9 mouse cellular contexts compared by ENCODE assay signal in genomic region chr1:157506522-157506921, GRCm38 (mm10). TPM values are rescaled to one million over a fixed set of nuclear protein-coding genes. Genes with fewer than 3 reads are reported as not detected.
DNase-seq lines count a peak whose midpoint lies in the region; ATAC-seq lines count a peak whose summit lies in the region.
"Had no signal": no experiment of that assay in that cellular context is flagged by ENCODE, and none has a peak within 500 bp of the region (broad histone marks: within the 10 kb centered on the region; RNA-seq: fewer than 3 reads in every experiment).

TSS of gene Sec16b (plus strand) at chr1:157506728.

- 0 out of 2 replicates have a peak, but pooled peaks cover 7% of the 10 kb centered on the region for H3K4me1 ChIP-seq in hindbrain, embryonic 14.5 days (replicated peaks; ENCODE audit: control insufficient read depth, insufficient read depth, low read length)
- peaks cover 16% of the 10 kb centered on the region; the same call in 1 of the 2 replicates for H3K4me1 ChIP-seq in hindbrain, embryonic 12.5 days
- H3K4me1 ChIP-seq in limb, embryonic 12.5 days (replicated peaks): peaks cover 8% of the 10 kb centered on the region
- no peaks in the 10 kb centered on the region for H3K4me1 ChIP-seq in midbrain, embryonic 15.5 days

- no peaks in the 10 kb centered on the region for H3K27me3 ChIP-seq in hindbrain, embryonic 14.5 days (ENCODE audit: control insufficient read depth, insufficient read depth, low read length)
- no peaks in the 10 kb centered on the region for H3K27me3 ChIP-seq in hindbrain, embryonic 12.5 days
- no peaks in the 10 kb centered on the region for H3K27me3 ChIP-seq in limb, embryonic 12.5 days
- H3K27me3 ChIP-seq in midbrain, embryonic 15.5 days (replicated peaks): no peaks in the 10 kb centered on the region

- H3K4me2 ChIP-seq in hindbrain, embryonic 14.5 days (replicated peaks): no peak within 1 kb of the TSS
- H3K4me2 ChIP-seq in hindbrain, embryonic 12.5 days (replicated peaks): no peak within 1 kb of the TSS
- H3K4me2 ChIP-seq in limb, embryonic 12.5 days: peak within 1 kb of the TSS; percentile 24
- no peak within 1 kb of the TSS for H3K4me2 ChIP-seq in midbrain, embryonic 15.5 days

- no peaks in the 10 kb centered on the region for H3K9me3 ChIP-seq in hindbrain, embryonic 14.5 days (ENCODE audit: control insufficient read depth, low read length)
- no peaks in the 10 kb centered on the region for H3K9me3 ChIP-seq in hindbrain, embryonic 12.5 days (replicated peaks)
- no peaks in the 10 kb centered on the region for H3K9me3 ChIP-seq in limb, embryonic 12.5 days
- H3K9me3 ChIP-seq in midbrain, embryonic 15.5 days: no peaks in the 10 kb centered on the region

- 17% methylated on average over 5 of the region's 5 CpGs for WGBS in hindbrain, embryonic 14.5 days
- 17% methylated on average over 5 of the region's 5 CpGs for WGBS in hindbrain, embryonic 12.5 days
- 10% methylated on average over 5 of the region's 5 CpGs for WGBS in limb, embryonic 12.5 days
- 37% methylated on average over 5 of the region's 5 CpGs for WGBS in midbrain, embryonic 15.5 days

- H3K4me3 ChIP-seq in hindbrain, embryonic 14.5 days (replicated peaks; ENCODE audit: low read length): no peak within 1 kb of the TSS
- H3K4me3 ChIP-seq in hindbrain, embryonic 12.5 days: no peak within 1 kb of the TSS
- H3K4me3 ChIP-seq in limb, embryonic 12.5 days (replicated peaks): no peak within 1 kb of the TSS
- no peak within 1 kb of the TSS for H3K4me3 ChIP-seq in midbrain, embryonic 15.5 days

- DNase-seq in hindbrain, embryonic 14.5 days (ENCODE audit: low spot score): peak; percentile 42
- DNase-seq in adrenal gland, postnatal 36 days: peak; percentile 26 to 44
- peak; percentile 53 for DNase-seq in heart, adult 8-10 months (ENCODE audit: low spot score)
- DNase-seq in cerebellum, postnatal 36 days: no peak
- DNase-seq in yolk sac, embryonic 10.5 days (ENCODE audit: low spot score): no peak

- H3K36me3 ChIP-seq in hindbrain, embryonic 14.5 days (replicated peaks; ENCODE audit: control insufficient read depth, insufficient read depth): no peaks in the 10 kb centered on the region
- no peaks in the 10 kb centered on the region for H3K36me3 ChIP-seq in hindbrain, embryonic 12.5 days
- H3K36me3 ChIP-seq in limb, embryonic 12.5 days: no peaks in the 10 kb centered on the region
- no peaks in the 10 kb centered on the region for H3K36me3 ChIP-seq in midbrain, embryonic 15.5 days (replicated peaks)
- H3K36me3 ChIP-seq: G1E had no signal

- no peak within 1 kb of the TSS for H3K9ac ChIP-seq in hindbrain, embryonic 14.5 days
- H3K9ac ChIP-seq in hindbrain, embryonic 12.5 days: no peak within 1 kb of the TSS
- H3K9ac ChIP-seq in limb, embryonic 12.5 days (replicated peaks): no peak within 1 kb of the TSS
- no peak within 1 kb of the TSS for H3K9ac ChIP-seq in midbrain, embryonic 15.5 days

- ATAC-seq in hindbrain, embryonic 14.5 days (ENCODE audit: low FRiP score): no peak; the same call in 1 of the 2 replicates
- no peak for ATAC-seq in hindbrain, embryonic 12.5 days (ENCODE audit: low FRiP score)
- ATAC-seq in limb, embryonic 12.5 days (ENCODE audit: insufficient number of reproducible peaks, insufficient read depth, low FRiP score, low TSS enrichment, low read depth): no peak
- ATAC-seq in midbrain, embryonic 15.5 days (replicated peaks): no peak

- H3K27ac ChIP-seq in hindbrain, embryonic 14.5 days: no peak within 1 kb of the TSS
- no peak within 1 kb of the TSS for H3K27ac ChIP-seq in hindbrain, embryonic 12.5 days
- H3K27ac ChIP-seq in limb, embryonic 12.5 days: no peak within 1 kb of the TSS
- H3K27ac ChIP-seq in midbrain, embryonic 15.5 days: no peak within 1 kb of the TSS

RNA-seq across cellular contexts. Expression of gene Sec16b, which starts in this region (rescaled TPM):
- polyA plus RNA-seq in hindbrain, embryonic 14.5 days (2014; fragmentation: Nextera tagmentation; extraction: Ambion mirVana): 0.60 and 0.79 TPM in 2 replicates
- polyA plus RNA-seq in hindbrain, embryonic 12.5 days (2016; fragmentation: Nextera tagmentation; extraction: Ambion mirVana): 1.3 and 2.1 TPM in 2 replicates
- 1 to 10 TPM in 1 of 2 experiments, under 1 TPM in 1; 0.56 to 1.1 TPM for total RNA-seq in adrenal gland, postnatal 36 days (2021)
- 1 to 10 TPM in 1 of 4 experiments, under 1 TPM in 3; 0.82 to 1.9 (median 0.86) TPM for total RNA-seq in heart, adult 8-10 months (2022)
- 1.9 and 2.2 TPM in 2 replicates for polyA plus RNA-seq in limb, embryonic 12.5 days (2016; fragmentation: Nextera tagmentation; extraction: Ambion mirVana)
- 0.34 TPM in 2 replicates for polyA plus RNA-seq in midbrain, embryonic 15.5 days (2015; fragmentation: Nextera tagmentation; extraction: Ambion mirVana)
- polyA plus RNA-seq: G1E had no signal

Comparison
In these comparisons a context has a peak if more than half of its experiments do, and no peak if none do; other contexts are left out.
1. Peak in DNase-seq in hindbrain, embryonic 14.5 days; RNA of the gene not detected or under 1 TPM.
2. DNase-seq: peak in adrenal gland, postnatal 36 days (2 of 2) and heart, adult 8-10 months (single experiment); none in cerebellum, postnatal 36 days (0 of 2) and yolk sac, embryonic 10.5 days (single experiment).